Mouse (Mus musculus): ENCODE data around the gene Nrxn1. TPM values are rescaled to one million over a fixed set of nuclear protein-coding genes. Genes with fewer than 3 reads are reported as not detected.

The Nrxn1 gene
- polyA plus RNA-seq, 2 experiments = 6.3 to 12.2 TPM

GRCm38 (mm10) chr17:90837022-90837414 lies 255.9 kb downstream of the Nrxn1 start:
- H3K9ac ChIP-seq (ENCODE audit: low read depth, low read length, severe bottlenecking) = no peak overlapping the region
- H3K27me3 ChIP-seq (ENCODE audit: control insufficient read depth, insufficient read depth, low read length) = no peaks in the 10 kb centered on the region
- H3K4me2 ChIP-seq (replicated peaks; ENCODE audit: low read depth, low read length, severe bottlenecking) = no peak overlapping the region
- no peaks in the 10 kb centered on the region for H3K9me3 ChIP-seq (ENCODE audit: control insufficient read depth, low read length)
- H3K27ac ChIP-seq (replicated peaks; ENCODE audit: low read depth, low read length) = no peak overlapping the region
- H3K4me3 ChIP-seq (replicated peaks; ENCODE audit: low read length) = no peak overlapping the region
- H3K36me3 ChIP-seq (ENCODE audit: control insufficient read depth, insufficient read depth, low read length) = no peaks in the 10 kb centered on the region
- no peak for DNase-seq (ENCODE audit: low spot score)
- TF ChIP-seq POLR2A (IDR thresholded peaks at IDR 0.05; ENCODE audit: borderline replicate concordance, extremely low read depth, insufficient read depth, insufficient read length) = no peak
- 0 out of 2 replicates have a peak, but pooled peaks cover 2% of the 10 kb centered on the region for H3K4me1 ChIP-seq (ENCODE audit: control insufficient read depth, insufficient read depth, low read length)
- ATAC-seq (ENCODE audit: low FRiP score, low read depth) = no peak

GRCm38 (mm10) chr17:90836154-90837021 lies 256.5 kb downstream of the Nrxn1 start:
- no peak overlapping the region for H3K4me2 ChIP-seq (replicated peaks; ENCODE audit: low read depth, low read length, severe bottlenecking)
- DNase-seq (ENCODE audit: low spot score) = no peak
- 44% methylated on average over 4 of the region's 4 CpGs for WGBS
- H3K27me3 ChIP-seq (ENCODE audit: control insufficient read depth, insufficient read depth, low read length) = no peaks in the 10 kb centered on the region
- ATAC-seq (ENCODE audit: low FRiP score, low read depth) = no peak
- H3K36me3 ChIP-seq (ENCODE audit: control insufficient read depth, insufficient read depth, low read length) = no peaks in the 10 kb centered on the region
- TF ChIP-seq POLR2A (IDR thresholded peaks at IDR 0.05; ENCODE audit: borderline replicate concordance, extremely low read depth, insufficient read depth, insufficient read length) = no peak
- H3K4me3 ChIP-seq (replicated peaks; ENCODE audit: low read length) = no peak overlapping the region
- 0 out of 2 replicates have a peak, but pooled peaks cover 2% of the 10 kb centered on the region for H3K4me1 ChIP-seq (ENCODE audit: control insufficient read depth, insufficient read depth, low read length)
- no peak overlapping the region for H3K27ac ChIP-seq (replicated peaks; ENCODE audit: low read depth, low read length)
- H3K9ac ChIP-seq (ENCODE audit: low read depth, low read length, severe bottlenecking) = no peak overlapping the region
- H3K9me3 ChIP-seq (ENCODE audit: control insufficient read depth, low read length) = no peaks in the 10 kb centered on the region

- Histone ChIP-seq H3K9me3 (ENCODE audit: control insufficient read depth, low read length) (no peaks in the 10 kb centered on the region), H3K9ac (ENCODE audit: low read depth, low read length, severe bottlenecking) (no peak overlapping the region), H3K36me3 (ENCODE audit: control insufficient read depth, insufficient read depth, low read length) (no peaks in the 10 kb centered on the region), H3K4me3 (replicated peaks; ENCODE audit: low read length) (no peak overlapping the region), H3K27me3 (ENCODE audit: control insufficient read depth, insufficient read depth, low read length) (no peaks in the 10 kb centered on the region), H3K27ac (replicated peaks; ENCODE audit: low read depth, low read length) (no peak overlapping the region), H3K4me1 (ENCODE audit: control insufficient read depth, insufficient read depth, low read length) (no peaks in the 10 kb centered on the region), H3K4me2 (replicated peaks; ENCODE audit: low read depth, low read length, severe bottlenecking) (no peak overlapping the region)
- no peak for TF ChIP-seq POLR2A (IDR thresholded peaks at IDR 0.05; ENCODE audit: borderline replicate concordance, extremely low read depth, insufficient read depth, insufficient read length)
- 70% methylated on average over 2 of the region's 2 CpGs for WGBS
- ATAC-seq (ENCODE audit: low FRiP score, low read depth) (no peak), DNase-seq (ENCODE audit: low spot score) (no peak)
Observed at GRCm38 (mm10) chr17:90818340-90818739, 274.5 kb downstream of the Nrxn1 start.

- WGBS = 62% methylated on average over 2 of the region's 2 CpGs
- no peak for ATAC-seq (ENCODE audit: low FRiP score, low read depth)
Observed at GRCm38 (mm10) chr17:90817898-90818297, 275.0 kb downstream of the Nrxn1 start.

GRCm38 (mm10) chr17:90815306-90815705 lies 277.6 kb downstream of the Nrxn1 start:
- no peak overlapping the region for H3K27ac ChIP-seq (replicated peaks; ENCODE audit: low read depth, low read length)
- no peaks in the 10 kb centered on the region for H3K4me1 ChIP-seq (ENCODE audit: control insufficient read depth, insufficient read depth, low read length)
- H3K36me3 ChIP-seq (ENCODE audit: control insufficient read depth, insufficient read depth, low read length) = no peaks in the 10 kb centered on the region
- H3K4me3 ChIP-seq (replicated peaks; ENCODE audit: low read length) = no peak overlapping the region
- ATAC-seq (ENCODE audit: low FRiP score, low read depth) = no peak
- WGBS = 94% methylated on average over 1 of the region's 1 CpGs
- H3K9ac ChIP-seq (ENCODE audit: low read depth, low read length, severe bottlenecking) = no peak overlapping the region
- H3K9me3 ChIP-seq (ENCODE audit: control insufficient read depth, low read length) = no peaks in the 10 kb centered on the region
- no peak for TF ChIP-seq POLR2A (IDR thresholded peaks at IDR 0.05; ENCODE audit: borderline replicate concordance, extremely low read depth, insufficient read depth, insufficient read length)
- no peaks in the 10 kb centered on the region for H3K27me3 ChIP-seq (ENCODE audit: control insufficient read depth, insufficient read depth, low read length)
- DNase-seq (ENCODE audit: low spot score) = no peak
- H3K4me2 ChIP-seq (replicated peaks; ENCODE audit: low read depth, low read length, severe bottlenecking) = no peak overlapping the region

More at GRCm38 (mm10) chr17:90817898-90818297, 275.0 kb downstream of the Nrxn1 start:
- Histone ChIP-seq H3K4me1 (ENCODE audit: control insufficient read depth, insufficient read depth, low read length) (no peaks in the 10 kb centered on the region), H3K4me3 (replicated peaks; ENCODE audit: low read length) (no peak overlapping the region), H3K36me3 (ENCODE audit: control insufficient read depth, insufficient read depth, low read length) (no peaks in the 10 kb centered on the region), H3K27me3 (ENCODE audit: control insufficient read depth, insufficient read depth, low read length) (no peaks in the 10 kb centered on the region), H3K4me2 (replicated peaks; ENCODE audit: low read depth, low read length, severe bottlenecking) (no peak overlapping the region), H3K9me3 (ENCODE audit: control insufficient read depth, low read length) (no peaks in the 10 kb centered on the region), H3K9ac (ENCODE audit: low read depth, low read length, severe bottlenecking) (no peak overlapping the region), H3K27ac (replicated peaks; ENCODE audit: low read depth, low read length) (no peak overlapping the region)
- no peak for TF ChIP-seq POLR2A (IDR thresholded peaks at IDR 0.05; ENCODE audit: borderline replicate concordance, extremely low read depth, insufficient read depth, insufficient read length)
- no peak for DNase-seq (ENCODE audit: low spot score)
